Mouse (Mus musculus): ENCODE measurements around the gene Leap2.

Leap2 gene

DNA sequence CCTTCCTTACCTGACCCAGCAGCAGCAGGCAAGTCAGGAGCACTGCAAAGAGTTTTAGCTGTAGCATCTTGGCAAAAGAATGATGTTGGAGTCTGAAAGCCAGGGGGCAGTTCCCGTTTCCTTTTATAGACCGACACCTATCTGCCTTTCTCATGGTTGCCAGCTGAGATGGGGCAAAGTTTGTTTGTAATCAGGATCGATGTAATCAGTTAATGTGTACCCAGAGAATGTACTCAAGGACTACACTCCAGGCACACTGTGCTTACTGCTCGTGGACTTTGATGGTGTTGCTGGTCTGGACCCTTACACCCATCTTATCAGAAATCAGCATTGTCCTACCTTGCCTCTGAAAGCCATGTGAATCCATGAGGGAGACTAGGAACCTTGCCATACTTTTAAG is at the start of gene Leap2:
Gene Leap2 (minus strand): TSS at position 135 of the 400 bp plus-strand sequence.
- DNase-seq = no peak

DNA sequence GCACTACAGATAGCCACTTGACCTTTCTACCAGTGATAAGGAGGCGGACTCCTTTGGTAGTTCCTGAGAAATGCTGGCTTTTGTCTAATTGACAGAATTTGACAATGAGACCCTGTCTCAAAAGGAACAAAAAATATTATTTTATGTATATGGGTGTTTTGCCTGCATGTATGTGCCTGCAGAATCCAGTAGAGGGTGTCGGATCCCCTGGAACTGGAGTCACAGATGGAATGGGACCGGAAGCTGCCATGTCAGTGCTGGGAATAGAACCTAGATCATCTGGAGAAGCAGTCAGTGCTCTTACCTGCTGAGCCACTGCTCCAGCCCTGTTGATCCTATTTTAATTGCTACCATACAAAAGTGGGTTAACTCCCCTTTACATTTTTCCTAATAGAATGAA is 49.7 kb upstream of the Leap2 start:
- DNase-seq = no peak

DNA sequence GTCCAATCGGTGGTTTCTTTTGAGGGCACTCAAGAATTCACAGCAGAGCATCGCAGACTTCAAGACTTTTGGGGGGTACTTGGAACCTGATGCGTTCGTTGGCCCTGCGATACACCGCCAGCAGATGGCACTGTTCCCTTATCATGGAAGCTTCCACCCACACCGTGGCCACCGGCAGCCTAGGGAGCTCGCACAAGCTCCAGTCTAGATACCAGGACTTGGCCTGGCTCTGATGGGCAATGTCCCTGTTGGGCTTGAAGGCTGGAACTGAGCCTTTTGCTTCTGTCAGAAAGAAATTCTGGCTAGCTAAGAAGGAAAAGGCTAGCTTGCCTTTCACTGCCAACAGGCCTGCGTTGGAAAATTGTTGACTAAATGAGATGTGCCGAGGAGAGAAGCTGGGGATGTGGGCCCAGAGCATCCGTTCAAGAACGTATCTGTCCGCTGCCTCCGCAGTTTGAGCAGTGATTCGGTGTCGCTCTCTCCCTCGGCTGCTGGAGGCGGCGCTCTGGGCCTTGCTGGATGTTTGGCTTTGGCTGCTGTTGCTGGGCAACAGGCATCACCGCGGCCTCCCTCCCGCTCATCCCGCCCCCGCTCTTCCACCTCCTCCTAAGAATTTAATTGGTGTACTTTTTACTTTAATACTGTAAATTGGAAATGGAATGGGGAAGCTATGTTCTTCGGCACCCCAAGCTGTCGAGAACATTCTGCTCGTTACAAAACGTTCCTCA is 47.2 kb upstream of the Leap2 start, which contains the start of gene Gm9837:
Gene Gm9837 (minus strand): TSS at position 512 of the 728 bp plus-strand sequence.
- peak; percentile 86 for DNase-seq

DNA sequence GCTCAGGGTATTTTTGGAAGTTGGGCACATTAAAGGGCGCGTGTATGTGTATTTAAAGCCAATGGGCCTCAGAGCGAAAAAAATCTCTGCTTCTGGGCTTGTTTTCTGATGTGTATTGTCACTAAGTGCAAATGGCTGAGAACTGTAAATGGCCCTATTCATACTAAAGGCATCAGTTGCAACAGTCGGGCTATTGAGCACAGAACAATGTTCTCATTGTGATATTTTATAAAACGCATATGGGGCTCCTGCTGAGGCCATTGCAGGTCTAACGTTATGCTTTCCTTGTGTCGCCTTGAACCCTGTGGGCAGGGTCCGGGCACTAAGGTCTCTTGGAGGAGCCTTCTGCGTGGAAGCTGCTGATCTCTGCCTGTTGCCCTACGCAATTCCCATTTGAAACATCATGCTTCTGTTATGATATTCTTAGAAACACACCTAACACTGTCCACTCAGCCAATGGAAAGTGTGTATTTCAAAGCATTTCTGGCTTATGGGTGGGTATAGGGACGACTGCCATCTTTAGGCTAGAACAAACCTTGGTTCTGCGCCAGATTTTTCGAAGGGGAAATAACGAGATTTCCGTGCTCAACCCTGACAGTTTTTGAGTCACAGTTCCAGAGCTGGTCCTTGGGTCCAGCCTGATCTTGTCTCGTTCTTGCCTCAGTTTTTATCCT is 46.5 kb upstream of the Leap2 start:
- no peak for DNase-seq

DNA sequence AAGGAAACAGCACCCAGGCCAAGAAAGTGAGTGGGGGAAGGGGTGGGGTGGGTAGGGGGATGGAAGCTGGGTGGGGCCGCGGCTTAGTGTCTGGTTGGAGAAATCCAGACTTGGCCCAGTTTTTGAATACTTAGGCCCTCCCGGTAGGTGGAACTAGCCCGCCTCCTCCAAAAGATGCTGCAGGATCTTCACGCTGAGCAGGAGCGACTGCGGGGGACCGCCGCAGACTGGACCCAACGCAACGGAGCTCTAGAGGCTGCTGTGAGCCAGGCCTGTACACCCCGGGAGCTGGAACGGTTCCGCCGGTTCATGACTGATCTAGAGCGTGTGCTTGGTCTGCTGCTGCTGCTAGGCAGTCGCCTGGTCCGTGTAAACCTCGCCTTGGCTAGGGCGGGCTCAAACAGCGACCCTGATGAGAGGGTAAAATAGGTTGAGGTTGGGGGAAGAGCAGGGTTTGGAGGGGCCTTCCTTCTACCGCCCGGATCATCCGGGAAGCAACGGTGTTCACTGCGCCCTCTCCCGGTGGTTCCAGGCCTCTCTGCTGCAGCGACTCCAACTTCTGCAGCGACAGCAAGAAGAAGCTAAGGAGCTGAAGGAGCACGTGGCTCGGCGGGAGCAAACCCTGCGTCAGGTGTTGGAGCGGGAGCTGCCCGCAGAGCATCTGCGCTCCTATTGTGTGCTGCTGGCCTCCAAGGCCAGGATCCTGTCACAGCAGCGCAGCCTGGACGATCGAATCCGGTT is 43.4 kb upstream of the Leap2 start:
- DNase-seq = peak; percentile 33 to 36

DNA sequence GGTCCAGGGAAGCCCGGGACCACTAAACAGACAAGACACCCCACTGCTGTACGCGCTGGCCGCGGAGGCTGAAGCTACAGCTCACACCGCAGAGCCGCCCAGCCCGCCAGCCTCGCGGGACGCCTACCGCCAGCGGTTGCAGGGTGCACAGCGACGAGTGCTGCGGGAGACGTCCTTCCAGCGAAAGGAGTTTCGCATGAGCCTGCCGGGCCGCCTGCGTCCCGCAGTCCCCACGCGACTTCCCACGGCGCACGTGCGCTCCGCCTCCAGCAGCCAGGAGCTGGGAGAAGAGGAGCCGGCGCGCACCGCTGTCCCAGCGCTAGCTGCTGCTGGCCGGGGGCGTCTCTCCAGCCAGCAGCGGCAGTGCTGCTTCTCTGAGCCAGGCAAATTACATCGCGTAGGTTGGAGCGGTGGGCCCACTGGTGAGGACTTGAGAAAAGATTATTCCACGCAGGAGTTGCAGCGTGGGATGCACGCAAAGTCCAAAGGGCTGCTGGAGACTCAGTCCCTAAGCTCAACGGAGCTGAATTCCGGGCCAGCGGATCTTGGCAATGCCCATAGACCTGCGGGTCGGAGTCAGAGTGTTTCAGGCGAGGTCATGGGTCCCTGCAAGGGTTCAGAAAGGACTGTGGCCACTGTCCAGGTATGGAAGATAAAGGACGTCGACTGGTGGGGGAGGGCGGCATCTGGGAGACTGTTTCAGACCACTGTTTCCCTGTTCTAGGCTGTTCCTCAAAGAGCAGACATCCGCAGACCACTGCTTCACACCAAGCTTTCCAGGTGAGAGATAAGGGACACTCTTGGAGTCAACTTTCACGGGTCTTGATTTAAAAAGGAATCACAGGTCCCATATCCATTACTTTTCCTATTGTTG is 40.8 kb upstream of the Leap2 start:
- DNase-seq = no peak

DNA sequence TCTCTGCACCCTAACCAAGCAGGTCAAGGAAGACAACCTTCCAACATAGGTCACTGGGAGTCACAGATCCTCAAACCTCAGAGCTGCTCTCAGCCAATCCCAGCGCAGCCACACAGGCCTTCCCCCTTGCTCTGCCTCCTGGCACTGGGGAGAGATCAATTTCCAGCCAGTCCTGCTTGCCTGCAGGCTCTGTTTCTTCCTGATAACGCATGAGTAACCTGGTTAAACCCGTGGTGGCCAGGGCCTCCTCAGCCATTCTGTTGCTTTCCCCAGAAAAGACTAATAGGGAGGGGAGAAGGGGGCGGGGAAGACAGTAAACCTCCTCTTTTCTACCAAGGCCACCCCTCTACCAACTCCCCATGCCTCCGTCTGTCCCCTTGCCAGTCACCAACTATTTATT is 38.8 kb upstream of the Leap2 start:
- no peak for DNase-seq

DNA sequence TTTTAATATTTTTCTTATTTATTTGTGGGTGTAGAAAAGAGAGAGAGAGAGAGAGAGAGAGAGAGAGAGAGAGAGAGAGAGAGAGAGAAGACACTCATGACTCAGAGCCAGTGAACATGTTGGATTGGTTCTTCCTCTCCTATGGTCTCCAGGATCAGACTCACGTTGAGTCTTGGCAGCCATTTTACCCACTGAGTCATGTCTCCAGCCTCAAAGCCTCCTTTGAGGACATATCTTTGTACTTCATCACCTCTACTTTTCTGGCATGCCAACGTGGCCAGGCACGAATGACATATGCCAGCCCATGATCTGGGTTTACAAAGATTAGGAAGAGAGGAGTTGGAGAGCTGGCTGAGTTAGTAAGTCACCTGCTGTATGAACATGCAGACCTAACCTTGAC is 37.2 kb upstream of the Leap2 start:
- DNase-seq = no peak

DNA sequence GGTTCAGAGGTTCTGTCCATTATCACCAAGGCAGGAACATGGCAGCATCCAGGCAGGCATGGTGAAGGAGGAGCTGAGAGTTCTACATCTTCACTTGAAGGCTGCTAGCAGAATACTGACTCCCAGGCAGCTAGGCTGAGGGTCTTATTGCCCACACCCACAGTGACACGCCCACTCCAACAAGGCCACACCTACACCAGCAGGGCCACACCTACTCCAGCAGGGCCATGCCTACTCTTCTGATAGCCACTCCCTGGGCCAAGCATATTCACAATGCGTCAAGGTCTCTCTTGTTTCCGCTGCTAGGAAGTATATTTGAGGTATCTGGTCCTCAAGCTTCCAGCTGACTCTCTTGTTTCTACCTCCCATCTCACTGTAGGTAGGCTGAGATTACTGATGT is 36.0 kb upstream of the Leap2 start:
- no peak for DNase-seq

DNA sequence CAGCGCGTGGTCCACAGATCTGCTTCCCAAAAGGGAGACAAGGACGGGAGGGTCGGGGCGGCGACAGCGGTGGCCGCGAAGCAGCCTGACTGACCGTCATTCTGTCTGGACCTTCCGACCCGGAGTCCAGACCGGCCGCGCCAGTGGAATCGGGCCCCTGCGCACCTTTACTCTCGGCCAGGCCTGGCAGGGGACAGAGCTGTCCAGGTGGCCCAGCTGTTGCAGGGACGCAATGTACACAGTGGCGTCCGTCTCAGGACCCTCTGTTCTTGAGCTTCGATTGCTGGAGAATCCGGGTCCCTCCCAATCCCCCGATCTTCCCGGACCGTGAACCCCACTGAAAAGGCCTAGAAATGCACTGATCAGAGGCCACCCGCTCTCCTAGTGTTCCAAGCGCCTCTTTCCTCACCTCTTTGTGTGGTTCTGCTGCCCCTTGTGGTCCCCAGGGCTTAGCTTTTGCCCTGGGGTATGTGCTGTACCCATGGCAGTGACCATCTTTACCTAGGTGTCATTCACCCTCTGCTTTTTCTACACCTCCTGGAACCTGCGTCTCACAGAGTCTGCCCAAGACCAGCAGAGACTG is 34.5 kb upstream of the Leap2 start:
- peak in 1 of 2 experiments; percentile 13 for DNase-seq

DNA sequence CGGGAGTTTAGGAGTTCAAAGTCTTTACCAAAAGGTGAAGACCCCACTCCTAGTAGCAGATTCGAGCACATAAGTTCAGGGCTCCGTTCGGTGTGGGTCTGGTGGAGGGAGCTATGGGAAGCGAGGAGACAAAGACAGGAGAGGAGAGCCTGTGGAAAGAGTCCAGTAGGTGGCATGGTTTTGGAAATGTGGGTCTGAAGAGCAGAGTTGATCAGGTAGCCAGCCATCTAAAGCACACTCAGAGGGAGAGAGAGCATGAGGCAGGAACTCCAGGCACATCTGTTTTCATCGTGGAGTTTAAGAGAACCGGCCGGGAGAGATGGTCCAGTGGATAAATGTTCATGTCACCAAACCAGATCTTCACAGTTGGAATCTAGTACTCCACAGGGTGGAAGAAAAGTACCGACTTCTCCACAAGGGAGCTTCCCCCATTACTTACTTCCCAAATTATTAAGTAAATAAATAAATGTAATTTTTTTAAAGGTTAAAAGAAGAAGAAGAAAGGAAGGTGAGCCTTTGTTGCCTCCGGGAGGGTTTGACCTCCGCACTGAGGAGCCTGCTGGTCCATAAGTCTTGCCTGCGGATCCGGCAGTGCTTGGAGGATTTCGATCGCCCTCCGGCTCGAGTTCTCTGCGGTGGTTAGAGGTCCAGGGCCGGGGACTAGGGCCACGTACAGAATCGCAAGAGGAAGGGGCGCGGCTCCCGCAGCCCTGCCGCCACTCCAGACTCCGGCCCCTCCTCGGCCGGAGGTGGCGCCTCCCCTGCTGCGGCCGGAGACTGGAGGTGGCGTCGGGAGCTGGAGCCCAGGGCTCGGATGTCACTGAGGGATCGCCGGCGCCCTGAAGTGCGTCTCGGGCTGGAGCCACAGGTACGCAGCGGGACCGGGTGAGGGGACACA is 33.8 kb upstream of the Leap2 start, which contains the start of the genes Gm10447 and Shroom1:
Gene Gm10447 (minus strand): TSS at position 637 of the 898 bp plus-strand sequence.
Gene Shroom1 (plus strand): TSS at position 732 of the 898 bp plus-strand sequence.
- DNase-seq = no peak

DNA sequence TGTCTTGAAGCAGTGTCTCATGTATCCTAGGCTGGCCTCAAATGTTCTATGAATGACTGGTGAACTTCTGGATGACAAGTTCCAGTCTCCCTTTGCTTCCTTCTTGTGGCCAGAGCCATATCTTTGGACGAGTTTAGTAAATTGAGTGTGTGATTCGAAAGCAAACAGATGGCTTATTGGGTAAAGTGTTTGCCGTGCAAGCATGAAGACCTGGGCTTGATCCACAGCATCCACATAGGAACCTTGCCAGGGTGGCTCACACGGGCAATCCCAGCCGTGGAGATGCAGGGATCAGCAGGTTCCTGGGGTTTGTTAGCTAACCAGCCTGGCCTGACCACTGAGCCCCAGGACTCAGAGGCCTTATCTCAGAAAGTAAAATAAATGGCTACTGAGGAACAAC is 30.1 kb upstream of the Leap2 start:
- DNase-seq = no peak

DNA sequence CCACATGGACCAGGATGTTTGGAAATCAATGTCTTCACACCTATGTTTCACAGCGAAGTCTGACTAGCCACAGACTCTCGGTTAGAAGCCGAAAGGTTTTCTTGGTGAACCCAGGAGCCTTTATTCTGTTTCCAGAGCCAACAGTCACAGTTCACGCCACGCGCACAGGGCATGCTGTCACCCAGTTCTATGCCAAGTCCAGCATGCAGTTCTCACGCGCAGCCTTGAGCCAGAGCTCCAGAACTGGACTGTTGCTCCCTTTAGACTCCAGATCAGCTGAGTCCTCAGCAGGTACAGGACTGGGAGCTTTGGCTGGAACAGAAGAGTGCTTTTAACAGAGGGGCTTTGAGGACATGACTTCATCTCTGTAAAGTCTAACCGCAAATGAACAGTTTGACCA is 29.4 kb upstream of the Leap2 start:
- DNase-seq = no peak

DNA sequence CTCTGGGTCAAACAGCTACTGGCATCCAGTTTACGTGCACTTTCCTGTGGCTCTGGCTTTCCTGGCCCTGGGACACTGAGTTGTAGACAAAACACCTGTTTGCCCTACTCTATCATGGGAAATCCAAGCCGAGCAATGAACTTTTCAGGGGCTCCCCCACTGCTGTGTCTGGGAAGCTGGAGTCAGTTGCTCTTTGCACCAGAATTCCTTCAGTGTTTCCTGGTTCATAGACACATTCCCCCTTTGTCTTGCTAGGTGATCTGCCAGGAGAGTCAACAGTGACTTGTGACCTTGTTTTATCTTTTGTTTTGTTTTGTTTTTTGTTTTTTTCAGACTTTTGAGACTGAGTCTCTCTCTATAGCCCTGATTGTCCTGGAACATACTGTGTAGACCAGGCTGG is 28.4 kb upstream of the Leap2 start:
- no peak for DNase-seq

DNA sequence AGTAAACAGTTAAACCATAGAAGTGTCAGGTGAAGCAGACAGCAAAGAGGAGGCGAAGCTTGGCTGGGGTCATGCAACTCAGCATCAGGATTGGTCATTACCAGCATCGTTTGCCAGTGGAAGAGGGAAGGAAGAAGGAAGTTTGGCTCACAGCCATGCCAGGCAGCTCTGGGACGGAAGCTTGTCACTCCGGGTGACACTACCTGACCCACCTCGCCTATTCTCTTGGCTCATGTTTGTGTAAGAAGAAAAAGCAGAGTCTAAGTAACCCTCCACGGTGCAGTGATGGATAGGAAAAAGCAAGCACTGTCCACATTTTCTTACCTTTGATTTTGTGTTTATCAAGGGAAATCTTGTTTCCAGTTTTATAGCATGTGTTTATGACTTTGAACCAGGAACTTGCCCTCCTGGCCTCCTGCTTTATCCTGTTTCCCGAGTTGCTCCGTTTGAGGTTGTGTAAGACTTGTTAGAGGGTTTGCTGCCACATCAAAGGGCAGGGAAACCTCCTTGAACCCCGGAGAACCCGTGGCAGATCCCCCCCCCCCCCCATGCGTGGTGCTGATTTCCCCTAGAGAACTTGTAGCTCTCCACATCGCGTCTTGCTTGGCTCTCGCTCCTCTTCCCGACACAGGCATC is 27.2 kb upstream of the Leap2 start:
- no peak for DNase-seq

DNA sequence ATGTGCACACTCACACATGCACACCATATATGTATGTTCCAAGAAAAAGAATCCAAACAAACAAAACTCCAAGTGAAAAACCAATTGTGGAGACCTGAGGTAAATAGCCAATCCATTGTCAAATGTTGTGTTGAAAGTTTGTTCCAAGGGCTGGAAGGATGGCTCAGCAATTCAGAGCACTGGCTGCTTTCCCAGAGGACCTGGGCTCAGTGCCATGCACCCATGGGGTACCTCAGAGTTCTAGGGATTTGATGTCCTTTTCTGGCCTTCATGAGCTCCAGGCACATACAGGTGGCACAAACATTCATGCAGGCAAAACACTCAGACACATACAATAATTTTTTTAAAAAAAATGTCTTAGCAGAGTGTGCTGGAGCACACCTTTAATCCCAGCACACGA is 25.6 kb upstream of the Leap2 start:
- DNase-seq = no peak

DNA sequence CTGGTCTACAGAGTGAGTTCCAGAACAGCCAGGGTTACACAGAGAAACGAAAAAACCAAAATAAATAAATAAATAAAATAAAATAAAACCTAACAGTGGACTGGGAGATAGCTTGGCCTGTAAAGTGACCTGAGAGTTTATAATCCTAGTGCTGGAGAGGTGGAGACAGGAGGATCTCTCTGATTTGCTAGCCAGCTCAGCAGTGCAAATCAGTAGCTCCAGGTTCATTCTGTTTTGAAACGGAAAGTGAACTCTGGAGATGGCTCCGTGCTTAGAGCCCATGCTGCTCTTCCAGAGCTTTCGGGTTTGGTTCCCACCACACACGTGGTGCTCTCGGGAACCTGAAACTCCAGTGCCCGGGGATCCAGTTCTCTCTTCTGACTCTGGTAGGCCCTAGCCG is 25.0 kb upstream of the Leap2 start:
- DNase-seq = no peak

DNA sequence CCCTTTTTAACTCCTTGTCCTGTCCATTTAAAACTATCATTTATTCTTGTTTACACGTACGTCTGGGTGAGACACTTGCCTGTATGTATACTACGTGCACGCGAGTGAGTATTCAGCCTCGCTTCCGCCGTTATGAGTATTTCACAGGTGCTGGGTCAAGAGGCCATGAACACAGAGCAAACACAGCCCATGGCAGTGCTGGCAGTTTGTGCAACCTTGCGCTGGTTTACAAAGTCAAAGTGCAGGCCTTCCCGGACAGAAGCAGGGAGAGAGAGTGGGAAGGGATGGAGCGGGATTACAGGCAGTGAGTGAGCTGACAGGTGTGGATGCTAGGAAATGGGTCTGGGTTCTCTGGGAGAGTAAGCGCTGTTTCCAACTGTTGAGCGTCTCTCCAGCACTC is 23.2 kb upstream of the Leap2 start:
- DNase-seq = no peak

DNA sequence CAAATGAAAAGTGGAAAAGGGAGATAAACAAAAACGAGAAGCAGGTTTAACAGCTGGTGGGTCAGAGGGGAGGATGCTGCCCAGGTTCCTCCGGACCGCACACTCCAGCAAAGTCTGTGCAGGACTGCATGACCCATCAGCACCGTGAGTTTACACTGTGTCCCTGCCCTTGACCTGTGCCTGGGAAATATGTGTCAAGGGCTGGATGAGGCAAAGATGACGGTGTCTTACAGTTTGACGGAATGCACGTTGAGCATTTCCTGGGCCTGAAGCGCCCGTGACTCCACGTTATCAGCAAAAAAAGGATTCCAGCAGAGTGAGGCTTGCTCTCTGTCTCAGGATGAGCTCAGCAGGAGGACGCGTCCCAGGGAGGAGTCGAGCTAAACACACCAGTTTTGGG is 22.6 kb upstream of the Leap2 start:
- DNase-seq = no peak

DNA sequence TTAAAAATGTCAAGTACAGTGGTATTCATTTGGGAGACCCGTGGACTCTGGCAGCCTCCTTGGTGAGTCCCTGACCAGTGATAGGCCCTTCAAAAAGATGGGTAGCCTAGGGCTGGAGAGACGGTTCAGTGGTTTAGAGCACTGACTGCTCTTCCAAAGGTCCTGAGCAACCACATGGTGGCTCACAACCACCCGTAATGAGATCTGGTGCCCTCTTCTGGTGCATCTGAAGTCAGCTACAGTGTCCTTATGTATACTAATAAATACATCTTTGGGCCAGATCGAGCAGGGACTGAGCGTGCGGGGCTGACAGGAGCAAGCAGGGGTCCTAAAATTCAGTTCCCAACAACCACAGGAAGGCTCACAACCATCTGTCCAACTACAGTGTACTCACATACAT is 20.9 kb upstream of the Leap2 start:
- DNase-seq = peak; percentile 42 to 54

DNA sequence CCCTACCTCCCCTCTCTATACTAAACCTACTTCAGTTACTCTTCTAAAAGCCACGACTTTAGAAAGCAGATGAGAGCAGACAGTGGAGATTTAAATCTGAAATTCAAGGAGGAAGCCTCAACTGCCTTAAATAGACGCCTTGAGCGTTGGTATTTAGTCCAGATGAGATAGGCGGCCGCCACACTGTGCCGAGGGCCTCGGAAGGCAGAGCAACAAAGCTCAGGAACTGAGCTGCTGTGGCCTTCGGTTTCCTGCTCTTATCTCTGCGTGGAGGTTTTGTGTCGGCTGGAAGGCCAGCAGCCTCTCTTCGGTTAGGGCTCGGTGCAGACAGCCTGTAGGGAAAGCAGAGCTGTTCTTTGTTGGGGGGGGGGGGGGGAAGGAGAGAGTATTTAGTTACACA is 19.0 kb upstream of the Leap2 start:
- no peak for DNase-seq
